Mouse (Mus musculus): ENCODE data around the gene BC049715. TPM values are rescaled to one million over a fixed set of nuclear protein-coding genes. Genes with fewer than 3 reads are reported as not detected.

Gene BC049715
- 1.8 and 2.2 TPM in 2 replicates for polyA plus RNA-seq (2015; fragmentation: Nextera tagmentation; extraction: Ambion mirVana)

- Histone ChIP-seq H3K27me3 (replicated peaks; ENCODE audit: insufficient read depth, low read length) (no peaks in the 10 kb centered on the region), H3K9ac (replicated peaks; ENCODE audit: low read depth) (peak within 1 kb of the TSS; percentile 99), H3K36me3 (ENCODE audit: insufficient read depth, low read length) (peaks cover 17% of the 10 kb centered on the region), H3K4me2 (replicated peaks; ENCODE audit: low read depth, low read length) (peak within 1 kb of the TSS; percentile 66), H3K27ac (ENCODE audit: low read length) (peak within 1 kb of the TSS; percentile 90), H3K9me3 (ENCODE audit: low read length) (no peaks in the 10 kb centered on the region), H3K4me1 (ENCODE audit: insufficient read depth, low read depth, low read length) (0 out of 2 replicates have a peak, but pooled peaks cover 4% of the 10 kb centered on the region), H3K4me3 (ENCODE audit: low read depth, low read length) (peak within 1 kb of the TSS; percentile 100)
- DNase-seq (ENCODE audit: low spot score) (peak; percentile 49), ATAC-seq (peak; percentile 25)
- under 1% methylated on average over 34 of the region's 34 CpGs for WGBS
- TF ChIP-seq CTCF (IDR thresholded peaks at IDR 0.05), result no peak
- no peak for TF ChIP-seq EP300 (IDR thresholded peaks at IDR 0.05)
Measured at GRCm38 (mm10) chr6:136827516-136827880, at the start of gene BC049715. Gene BC049715 (plus strand): TSS chr6:136827626.

- H3K27ac ChIP-seq (ENCODE audit: low read length), result no peak within 1 kb of the TSS
- ATAC-seq (no peak), DNase-seq (ENCODE audit: low spot score) (no peak)
- TF ChIP-seq EP300 (IDR thresholded peaks at IDR 0.05), result no peak
- no peak for TF ChIP-seq CTCF (IDR thresholded peaks at IDR 0.05)
- no peak within 1 kb of the TSS for H3K4me2 ChIP-seq (replicated peaks; ENCODE audit: low read depth, low read length)
- H3K27me3 ChIP-seq (replicated peaks; ENCODE audit: insufficient read depth, low read length), result no peaks in the 10 kb centered on the region
- no peaks in the 10 kb centered on the region for H3K4me1 ChIP-seq (ENCODE audit: insufficient read depth, low read depth, low read length)
- no peaks in the 10 kb centered on the region for H3K9me3 ChIP-seq (ENCODE audit: low read length)
- no peak within 1 kb of the TSS for H3K4me3 ChIP-seq (ENCODE audit: low read depth, low read length)
- WGBS, result 78% methylated on average over 20 of the region's 20 CpGs
- H3K36me3 ChIP-seq (ENCODE audit: insufficient read depth, low read length), result no peaks in the 10 kb centered on the region
- no peak within 1 kb of the TSS for H3K9ac ChIP-seq (replicated peaks; ENCODE audit: low read depth)
Measured at GRCm38 (mm10) chr6:136781377-136781986, 45.9 kb upstream of the BC049715 start, which contains the start of gene Gucy2c. Gene Gucy2c (minus strand): TSS chr6:136781765.

DNA sequence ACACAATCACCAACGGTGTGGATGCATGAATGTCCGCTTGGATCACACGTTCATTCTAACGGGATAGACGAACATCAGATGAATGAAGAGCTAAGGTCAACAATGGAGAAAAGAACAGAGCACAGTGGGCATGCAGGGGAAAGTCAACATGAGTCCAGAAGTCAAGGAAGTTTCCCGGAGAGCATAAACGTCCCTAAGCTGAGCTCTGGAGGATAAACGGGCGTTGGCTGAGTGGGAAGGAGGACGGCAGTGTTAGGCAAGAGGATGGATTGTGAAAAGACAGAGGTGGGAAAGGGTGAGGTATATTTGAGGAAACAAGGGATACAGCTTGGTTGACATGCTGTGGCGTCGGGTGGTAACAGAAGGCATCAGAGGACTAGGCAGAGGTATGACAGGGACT, 45.3 kb upstream of the BC049715 start:
- Histone ChIP-seq H3K4me2 (replicated peaks; ENCODE audit: low read depth, low read length) (no peak overlapping the region), H3K4me1 (ENCODE audit: insufficient read depth, low read depth, low read length) (no peaks in the 10 kb centered on the region), H3K36me3 (ENCODE audit: insufficient read depth, low read length) (no peaks in the 10 kb centered on the region), H3K27me3 (replicated peaks; ENCODE audit: insufficient read depth, low read length) (no peaks in the 10 kb centered on the region), H3K9ac (replicated peaks; ENCODE audit: low read depth) (no peak overlapping the region), H3K9me3 (ENCODE audit: low read length) (no peaks in the 10 kb centered on the region), H3K27ac (ENCODE audit: low read length) (no peak overlapping the region), H3K4me3 (ENCODE audit: low read depth, low read length) (no peak overlapping the region)
- no peak for TF ChIP-seq EP300 (IDR thresholded peaks at IDR 0.05)
- no peak for TF ChIP-seq CTCF (IDR thresholded peaks at IDR 0.05)
- DNase-seq (ENCODE audit: low spot score), result no peak
- WGBS, result 74% methylated on average over 12 of the region's 12 CpGs
- ATAC-seq, result no peak

DNA sequence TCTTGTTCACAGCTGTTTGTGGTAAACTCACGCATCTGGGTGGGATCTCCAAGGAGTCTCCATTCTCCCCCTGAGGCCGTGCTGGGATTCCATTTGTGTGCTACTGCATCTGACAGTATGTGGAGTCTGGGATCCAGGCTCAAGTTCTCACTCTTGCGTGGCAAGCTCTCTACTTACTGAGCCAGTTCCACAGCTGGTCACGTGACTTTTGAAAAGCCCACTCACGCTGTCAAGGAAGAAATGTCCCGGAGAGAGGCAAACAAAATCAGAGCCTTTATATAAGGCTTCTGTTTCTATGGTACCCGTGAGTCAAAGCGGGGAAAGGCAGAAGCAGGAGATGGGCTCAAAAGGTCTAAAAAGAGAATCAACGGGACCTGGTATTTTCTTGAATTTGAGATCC, 44.7 kb upstream of the BC049715 start:
- TF ChIP-seq CTCF (IDR thresholded peaks at IDR 0.05), result no peak
- TF ChIP-seq EP300 (IDR thresholded peaks at IDR 0.05), result no peak
- Histone ChIP-seq H3K27me3 (replicated peaks; ENCODE audit: insufficient read depth, low read length) (no peaks in the 10 kb centered on the region), H3K9me3 (ENCODE audit: low read length) (no peaks in the 10 kb centered on the region), H3K4me1 (ENCODE audit: insufficient read depth, low read depth, low read length) (no peaks in the 10 kb centered on the region), H3K27ac (ENCODE audit: low read length) (no peak overlapping the region), H3K36me3 (ENCODE audit: insufficient read depth, low read length) (no peaks in the 10 kb centered on the region), H3K4me3 (ENCODE audit: low read depth, low read length) (no peak overlapping the region), H3K4me2 (replicated peaks; ENCODE audit: low read depth, low read length) (no peak overlapping the region), H3K9ac (replicated peaks; ENCODE audit: low read depth) (no peak overlapping the region)
- DNase-seq (ENCODE audit: low spot score), result no peak
- WGBS, result 65% methylated on average over 9 of the region's 9 CpGs
- ATAC-seq, result no peak

DNA sequence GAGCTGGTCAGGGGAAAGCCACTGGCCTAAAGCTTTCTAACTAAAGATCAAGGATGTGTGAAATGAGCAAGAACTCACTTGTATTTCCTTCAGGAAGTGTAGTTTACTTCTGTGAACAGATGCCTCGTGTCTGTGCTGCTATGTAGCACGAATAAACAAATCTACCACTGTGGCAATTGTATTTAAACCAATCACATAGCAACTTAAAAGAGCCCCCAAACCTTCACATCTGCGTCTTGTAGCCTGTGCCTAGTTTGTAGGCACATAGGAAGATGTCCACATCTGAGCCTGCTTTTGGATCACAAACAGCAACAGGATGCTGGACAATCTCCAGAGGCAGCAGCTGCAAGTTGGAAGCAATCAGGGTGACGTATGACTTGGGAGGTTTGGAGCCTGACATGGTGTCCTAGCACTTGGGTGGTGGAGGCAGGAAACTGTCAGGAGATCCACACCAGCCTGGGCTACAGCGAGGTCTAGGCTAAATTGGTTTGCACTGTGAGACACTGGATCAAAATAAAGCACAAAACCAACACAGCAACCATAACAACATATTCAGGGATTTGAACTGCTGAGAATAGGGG, 37.9 kb upstream of the BC049715 start:
- TF ChIP-seq CTCF (IDR thresholded peaks at IDR 0.05) (no peak), EP300 (IDR thresholded peaks at IDR 0.05) (peak; percentile 80)
- Histone ChIP-seq H3K4me3 (ENCODE audit: low read depth, low read length) (no peak overlapping the region), H3K4me1 (ENCODE audit: insufficient read depth, low read depth, low read length) (peaks cover 4% of the 10 kb centered on the region; the same call in 1 of the 2 replicates), H3K4me2 (replicated peaks; ENCODE audit: low read depth, low read length) (no peak overlapping the region), H3K27me3 (replicated peaks; ENCODE audit: insufficient read depth, low read length) (no peaks in the 10 kb centered on the region), H3K36me3 (ENCODE audit: insufficient read depth, low read length) (no peaks in the 10 kb centered on the region), H3K9ac (replicated peaks; ENCODE audit: low read depth) (no peak overlapping the region), H3K27ac (ENCODE audit: low read length) (peak overlapping the region; percentile 79), H3K9me3 (ENCODE audit: low read length) (no peaks in the 10 kb centered on the region)
- peak; percentile 94 for DNase-seq (ENCODE audit: low spot score)
- peak; percentile 91 for ATAC-seq
- WGBS, result 28% methylated on average over 5 of the region's 5 CpGs

- H3K4me1 ChIP-seq (ENCODE audit: insufficient read depth, low read depth, low read length), result peaks cover 4% of the 10 kb centered on the region; the same call in 1 of the 2 replicates
- H3K27ac ChIP-seq (ENCODE audit: low read length), result no peak overlapping the region
- peak overlapping the region; percentile 82 for H3K4me2 ChIP-seq (replicated peaks; ENCODE audit: low read depth, low read length)
- peak overlapping the region; percentile 40 for H3K4me3 ChIP-seq (ENCODE audit: low read depth, low read length)
- no peak for DNase-seq (ENCODE audit: low spot score)
- H3K36me3 ChIP-seq (ENCODE audit: insufficient read depth, low read length), result no peaks in the 10 kb centered on the region
- TF ChIP-seq CTCF (IDR thresholded peaks at IDR 0.05) (no peak), EP300 (IDR thresholded peaks at IDR 0.05) (no peak)
- ATAC-seq, result no peak
- H3K9ac ChIP-seq (replicated peaks; ENCODE audit: low read depth), result no peak overlapping the region
- H3K27me3 ChIP-seq (replicated peaks; ENCODE audit: insufficient read depth, low read length), result no peaks in the 10 kb centered on the region
- no peaks in the 10 kb centered on the region for H3K9me3 ChIP-seq (ENCODE audit: low read length)
- 26% methylated on average over 16 of the region's 16 CpGs for WGBS
Measured at GRCm38 (mm10) chr6:136792884-136793758, 34.3 kb upstream of the BC049715 start.

All from lung, postnatal 0 days (tissue).